8 mouse cellular contexts compared by ENCODE assay signal in genomic region chr7:44467811-44468411, GRCm38 (mm10). TPM values are rescaled to one million over a fixed set of nuclear protein-coding genes. Genes with fewer than 3 reads are reported as not detected.
DNase-seq lines count a peak whose midpoint lies in the region; ATAC-seq and TF ChIP-seq lines count a peak whose summit lies in the region.

Gene Josd2 (plus strand): TSS chr7:44467980.

- H3K4me1 ChIP-seq in E14TG2a.4 (replicated peaks; ENCODE audit: low read depth, low read length) = peaks cover 52% of the 10 kb centered on the region
- peaks cover 56% of the 10 kb centered on the region for H3K4me1 ChIP-seq in forebrain, embryonic 12.5 days
- H3K4me1 ChIP-seq in heart, postnatal 0 days (ENCODE audit: control insufficient read depth, insufficient read depth) = peaks cover 35% of the 10 kb centered on the region
- peaks cover 79% of the 10 kb centered on the region for H3K4me1 ChIP-seq in liver, embryonic 16.5 days (ENCODE audit: control insufficient read depth, low read depth, low read length)
- H3K4me1 ChIP-seq in neural tube, embryonic 13.5 days (replicated peaks) = peaks cover 71% of the 10 kb centered on the region
- H3K4me1 ChIP-seq in testis, adult 2 months (ENCODE audit: control insufficient read depth, insufficient read depth, low read length) = peaks cover 6% of the 10 kb centered on the region

- H3K9ac ChIP-seq in forebrain, embryonic 12.5 days = peak within 1 kb of the TSS; percentile 54
- H3K9ac ChIP-seq in heart, postnatal 0 days (replicated peaks; ENCODE audit: low read depth, low read length) = peak within 1 kb of the TSS; percentile 64
- H3K9ac ChIP-seq in liver, embryonic 16.5 days (ENCODE audit: low read depth, low read length) = peak within 1 kb of the TSS; percentile 96
- peak within 1 kb of the TSS; percentile 76 for H3K9ac ChIP-seq in neural tube, embryonic 13.5 days

- WGBS in forebrain, embryonic 12.5 days = under 1% methylated on average over 42 of the region's 42 CpGs
- 0% methylated on average over 42 of the region's 42 CpGs for WGBS in heart, postnatal 0 days
- under 1% methylated on average over 42 of the region's 42 CpGs for WGBS in liver, embryonic 16.5 days (ENCODE audit: insufficient replicate concordance)
- under 1% methylated on average over 42 of the region's 42 CpGs for WGBS in neural tube, embryonic 13.5 days

- ATAC-seq in forebrain, embryonic 12.5 days (ENCODE audit: low FRiP score) = peak; percentile 95
- peak; percentile 82 for ATAC-seq in heart, postnatal 0 days (ENCODE audit: insufficient read depth, low read depth)
- ATAC-seq in liver, embryonic 16.5 days (ENCODE audit: low read depth) = peak; percentile 89
- peak; percentile 92 for ATAC-seq in neural tube, embryonic 13.5 days (ENCODE audit: low read depth)

- peak; percentile 97 for DNase-seq in c-Kit-positive CD71-positive TER-119-positive erythroid progenitor cells, embryonic 14.5 days (ENCODE audit: low spot score)
- peak; percentile 99 for DNase-seq in heart, postnatal 0 days (ENCODE audit: low spot score)
- peak; percentile 91 to 95 for DNase-seq in kidney, postnatal 4 days

- TF ChIP-seq POLR2A in testis, adult 2 months (IDR thresholded peaks at IDR 0.05; ENCODE audit: control insufficient read depth, low read depth, low read length) = peak; percentile 50; the same call in 1 of the 2 replicates

- H3K4me2 ChIP-seq in forebrain, embryonic 12.5 days = peak within 1 kb of the TSS; percentile 67
- peak within 1 kb of the TSS; percentile 81 for H3K4me2 ChIP-seq in heart, postnatal 0 days (ENCODE audit: low read depth, low read length)
- peak within 1 kb of the TSS; percentile 70 for H3K4me2 ChIP-seq in liver, embryonic 16.5 days (ENCODE audit: low read depth, low read length)
- H3K4me2 ChIP-seq in neural tube, embryonic 13.5 days = peak within 1 kb of the TSS; percentile 73

- H3K27ac ChIP-seq in forebrain, embryonic 12.5 days = peak within 1 kb of the TSS; percentile 92
- H3K27ac ChIP-seq in heart, postnatal 0 days (ENCODE audit: low read depth) = peak within 1 kb of the TSS; percentile 99
- peak within 1 kb of the TSS; percentile 90 for H3K27ac ChIP-seq in liver, embryonic 16.5 days (ENCODE audit: low read length)
- peak within 1 kb of the TSS; percentile 93 for H3K27ac ChIP-seq in neural tube, embryonic 13.5 days (replicated peaks)
- H3K27ac ChIP-seq in testis, adult 2 months (ENCODE audit: control insufficient read depth, insufficient read depth, low read depth, low read length) = peak within 1 kb of the TSS; percentile 82

- peak; percentile 68 for TF ChIP-seq EP300 in heart, postnatal 0 days (IDR thresholded peaks at IDR 0.05; ENCODE audit: low read depth)

- H3K27me3 ChIP-seq in E14TG2a.4 (ENCODE audit: insufficient read depth, low read length) = peaks cover 17% of the 10 kb centered on the region
- no peaks in the 10 kb centered on the region for H3K27me3 ChIP-seq in forebrain, embryonic 12.5 days
- peaks cover 8% of the 10 kb centered on the region; the same call in 1 of the 2 replicates for H3K27me3 ChIP-seq in heart, postnatal 0 days (ENCODE audit: control insufficient read depth, insufficient read depth, low read length)
- peaks cover 17% of the 10 kb centered on the region for H3K27me3 ChIP-seq in liver, embryonic 16.5 days (ENCODE audit: control insufficient read depth, insufficient read depth, low read depth, low read length)
- H3K27me3 ChIP-seq in neural tube, embryonic 13.5 days = no peaks in the 10 kb centered on the region; the same call in 1 of the 2 replicates
- no peaks in the 10 kb centered on the region for H3K27me3 ChIP-seq in testis, adult 2 months (ENCODE audit: control insufficient read depth, insufficient read depth, low read length)

- H3K4me3 ChIP-seq in E14TG2a.4 (replicated peaks; ENCODE audit: low read length) = peak within 1 kb of the TSS; percentile 90
- H3K4me3 ChIP-seq in forebrain, embryonic 12.5 days (replicated peaks) = peak within 1 kb of the TSS; percentile 56
- H3K4me3 ChIP-seq in heart, postnatal 0 days (ENCODE audit: low read depth, low read length) = peak within 1 kb of the TSS; percentile 71
- H3K4me3 ChIP-seq in liver, embryonic 16.5 days (ENCODE audit: low read depth, low read length) = peak within 1 kb of the TSS; percentile 97
- peak within 1 kb of the TSS; percentile 60 for H3K4me3 ChIP-seq in neural tube, embryonic 13.5 days
- peak within 1 kb of the TSS; percentile 93 for H3K4me3 ChIP-seq in testis, adult 2 months (ENCODE audit: control insufficient read depth, low read depth, low read length)

- no peaks in the 10 kb centered on the region for H3K9me3 ChIP-seq in E14TG2a.4 (ENCODE audit: low read length)
- no peaks in the 10 kb centered on the region for H3K9me3 ChIP-seq in forebrain, embryonic 12.5 days
- no peaks in the 10 kb centered on the region for H3K9me3 ChIP-seq in heart, postnatal 0 days (replicated peaks; ENCODE audit: control insufficient read depth, low read length)
- no peaks in the 10 kb centered on the region for H3K9me3 ChIP-seq in liver, embryonic 16.5 days (replicated peaks; ENCODE audit: control insufficient read depth, low read length)
- H3K9me3 ChIP-seq in neural tube, embryonic 13.5 days = no peaks in the 10 kb centered on the region

- no peak for TF ChIP-seq CTCF in E14TG2a.4 (conservative IDR thresholded peaks at IDR 0.05; ENCODE audit: low read length)
- no peak for TF ChIP-seq CTCF in heart, postnatal 0 days (IDR thresholded peaks at IDR 0.05; ENCODE audit: low read depth)
- no peak for TF ChIP-seq CTCF in testis, adult 2 months (IDR thresholded peaks at IDR 0.05; ENCODE audit: control insufficient read depth, insufficient read depth, insufficient replicate concordance, low read depth, low read length)

- peaks cover 6% of the 10 kb centered on the region; the same call in 1 of the 2 replicates for H3K36me3 ChIP-seq in E14TG2a.4 (ENCODE audit: insufficient read depth, low read length)
- H3K36me3 ChIP-seq in forebrain, embryonic 12.5 days (replicated peaks) = peaks cover 11% of the 10 kb centered on the region
- no peaks in the 10 kb centered on the region for H3K36me3 ChIP-seq in heart, postnatal 0 days (replicated peaks; ENCODE audit: control insufficient read depth, insufficient read depth, low read length)
- peaks cover 8% of the 10 kb centered on the region for H3K36me3 ChIP-seq in liver, embryonic 16.5 days (ENCODE audit: control insufficient read depth, insufficient read depth)
- H3K36me3 ChIP-seq in neural tube, embryonic 13.5 days = peaks cover 13% of the 10 kb centered on the region
- no peaks in the 10 kb centered on the region for H3K36me3 ChIP-seq in testis, adult 2 months (ENCODE audit: control insufficient read depth, insufficient read depth, low read length)

RNA-seq across cellular contexts. Expression of gene Josd2, which starts in this region (rescaled TPM):
- 47.2 and 56.8 TPM in 2 replicates for polyA plus RNA-seq in forebrain, embryonic 12.5 days (2016; fragmentation: Nextera tagmentation; extraction: Ambion mirVana)
- 123 and 143 TPM in 2 replicates for total RNA-seq in heart, postnatal 0 days (2014; rRNA removed; ENCODE audit: low replicate concordance)
- 91.2 and 105 TPM in 2 replicates for polyA plus RNA-seq in heart, postnatal 0 days (2015; fragmentation: Nextera tagmentation; extraction: Ambion mirVana)
- 159 and 174 TPM in 2 replicates for polyA plus RNA-seq in liver, embryonic 16.5 days (2015; fragmentation: Nextera tagmentation; extraction: Ambion mirVana)
- polyA plus RNA-seq in neural tube, embryonic 13.5 days (2015; fragmentation: Nextera tagmentation; extraction: Ambion mirVana) = 49.9 and 54.3 TPM in 2 replicates
- polyA plus RNA-seq in testis, adult 2 months (2012; rRNA removed) = 118 and 120 TPM in 2 replicates

Comparison
In these comparisons a context has a peak if more than half of its experiments do, and no peak if none do; other contexts are left out.
1. Peak in every context shown above with its lines: DNase-seq, ATAC-seq, H3K4me3 ChIP-seq and H3K27ac ChIP-seq.